Mouse (Mus musculus): ENCODE results near the gene Anapc1.

The Anapc1 gene

GRCm38 (mm10) chr2:128568490-128568889 lies 118.7 kb downstream of the Anapc1 start:
- no peak for DNase-seq (ENCODE audit: extremely low read depth, insufficient read length, low spot score)

DNA sequence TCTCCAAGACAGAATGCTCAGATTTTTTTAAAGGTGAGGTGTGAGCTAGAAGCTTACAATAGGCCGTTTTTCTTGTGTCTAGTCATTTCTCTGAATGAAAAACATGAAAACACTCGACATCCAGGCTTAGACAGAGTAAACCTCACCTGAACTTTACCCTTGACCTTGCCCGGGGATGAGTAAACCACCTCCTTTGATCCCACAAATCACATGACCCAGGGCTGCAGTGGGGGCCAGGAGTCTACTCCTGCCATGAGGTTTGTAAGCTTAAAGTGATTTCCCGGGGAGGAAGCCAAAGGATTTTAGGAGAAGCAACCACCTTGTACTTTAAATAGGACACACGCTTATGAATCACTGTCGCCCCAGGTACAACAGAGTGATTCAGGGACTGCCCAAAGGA lies 119.2 kb downstream of the Anapc1 start:
- no peak for DNase-seq (ENCODE audit: extremely low read depth, insufficient read length, low spot score)

- peak; percentile 53 for DNase-seq (ENCODE audit: extremely low read depth, insufficient read length, low spot score)
Observed at GRCm38 (mm10) chr2:128566304-128567147, 120.7 kb downstream of the Anapc1 start.

DNA sequence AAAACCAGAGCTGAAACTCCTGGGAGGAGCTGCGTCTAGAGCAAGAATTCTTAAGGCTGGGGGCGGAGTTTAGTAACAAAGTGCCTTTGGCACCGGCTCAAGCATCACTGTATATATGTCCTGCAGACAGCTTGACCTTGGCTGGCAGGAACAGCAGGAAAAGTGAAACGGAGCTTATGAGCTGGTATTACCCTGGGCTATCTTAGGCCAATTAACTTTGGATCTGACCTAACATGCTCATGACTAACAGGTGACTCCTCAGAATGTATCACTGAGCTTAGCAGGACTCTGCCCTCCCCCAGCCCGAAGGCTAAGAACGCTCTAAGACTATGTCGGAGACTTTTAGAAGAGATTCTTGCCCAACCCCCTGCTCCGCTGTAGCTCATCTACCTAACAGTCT lies 121.3 kb downstream of the Anapc1 start:
- DNase-seq (ENCODE audit: extremely low read depth, insufficient read length, low spot score) = no peak

GRCm38 (mm10) chr2:128564195-128564594 lies 123.0 kb downstream of the Anapc1 start:
- DNase-seq (ENCODE audit: extremely low read depth, insufficient read length, low spot score) = no peak
